Mouse (Mus musculus): ENCODE data around the gene Rfc2.

The Rfc2 gene

GRCm38 (mm10) chr5:134567445-134567844 lies 13.7 kb upstream of the Rfc2 start:
- DNase-seq, result no peak

- no peak for DNase-seq
Measured at GRCm38 (mm10) chr5:134568030-134568429, 13.1 kb upstream of the Rfc2 start.

GRCm38 (mm10) chr5:134568964-134569491 lies 12.1 kb upstream of the Rfc2 start:
- no peak for DNase-seq

- no peak for DNase-seq
Measured at GRCm38 (mm10) chr5:134571730-134572507, 9.2 kb upstream of the Rfc2 start.

- no peak for DNase-seq
Measured at GRCm38 (mm10) chr5:134572508-134573214, 8.5 kb upstream of the Rfc2 start.

GRCm38 (mm10) chr5:134575833-134576232 lies 5.3 kb upstream of the Rfc2 start:
- DNase-seq, result no peak

- DNase-seq, result no peak
Measured at GRCm38 (mm10) chr5:134576517-134577220, 4.5 kb upstream of the Rfc2 start.

GRCm38 (mm10) chr5:134577534-134577933 lies 3.6 kb upstream of the Rfc2 start:
- no peak for DNase-seq

GRCm38 (mm10) chr5:134579135-134579534 lies 2.0 kb upstream of the Rfc2 start:
- no peak for DNase-seq

GRCm38 (mm10) chr5:134582221-134582907 lies 1.2 kb downstream of the Rfc2 start:
- peak; percentile 98 for DNase-seq

- DNase-seq, result no peak
Measured at GRCm38 (mm10) chr5:134583006-134583883, 2.1 kb downstream of the Rfc2 start.

- DNase-seq, result no peak
Measured at GRCm38 (mm10) chr5:134583884-134584213, 2.7 kb downstream of the Rfc2 start.

- no peak for DNase-seq
Measured at GRCm38 (mm10) chr5:134584798-134585197, 3.6 kb downstream of the Rfc2 start.

GRCm38 (mm10) chr5:134589900-134590299 lies 8.7 kb downstream of the Rfc2 start:
- no peak for DNase-seq

GRCm38 (mm10) chr5:134592026-134592581 lies 10.9 kb downstream of the Rfc2 start:
- no peak for DNase-seq

GRCm38 (mm10) chr5:134593093-134593492 lies 11.9 kb downstream of the Rfc2 start:
- no peak for DNase-seq

GRCm38 (mm10) chr5:134597711-134598110 lies 16.5 kb downstream of the Rfc2 start:
- DNase-seq, result no peak

GRCm38 (mm10) chr5:134604376-134604775 lies 23.2 kb downstream of the Rfc2 start:
- DNase-seq, result no peak

- DNase-seq, result no peak
Measured at GRCm38 (mm10) chr5:134606314-134606713, 25.1 kb downstream of the Rfc2 start.

GRCm38 (mm10) chr5:134607121-134607520 lies 26.0 kb downstream of the Rfc2 start:
- no peak for DNase-seq

GRCm38 (mm10) chr5:134609916-134610643 lies 28.9 kb downstream of the Rfc2 start:
- no peak for DNase-seq
